Mouse (Mus musculus): ENCODE measurements around the gene Sntg2.

GRCm38 (mm10) chr12:30244194-30244593, 129.0 kb downstream of the Sntg2 start:
- TF ChIP-seq CTCF (IDR thresholded peaks at IDR 0.05; ENCODE audit: extremely low read depth, insufficient read depth, low read length) (no peak), POLR2A (IDR thresholded peaks at IDR 0.05; ENCODE audit: extremely low read depth, insufficient read depth, low read length) (no peak)

All from cortical plate, adult 2 months (tissue).